Mouse (Mus musculus) liver, embryonic 15.5 days (tissue): Measurements from ENCODE around the gene Igfbp1. TPM values are rescaled to one million over a fixed set of nuclear protein-coding genes. Genes with fewer than 3 reads are reported as not detected.

Experiments
- ATAC-seq: fragments of 200-750 bp; cut with Nextera tagmentation; 2 replicates; pipeline ENCODE4 v1.8.0; 2017; ENCODE audit warnings: moderate number of reproducible peaks, mild to moderate bottlenecking, moderate library complexity; ENCODE audit not compliant: insufficient read depth
- H3K27ac ChIP-seq: fragments of 300-500 bp; sonication (generic); replicated peaks from 2 replicates; pipeline ENCODE4 v1.5.1; 2015; ENCODE audit warnings: mild to moderate bottlenecking, inconsistent platforms
- H3K27me3 ChIP-seq: fragments of 300-500 bp; sonication (generic); 2 replicates; pipeline ENCODE4 v1.6.1; 2015; ENCODE audit warnings: mild to moderate bottlenecking, inconsistent platforms
- H3K36me3 ChIP-seq: fragments of 300-500 bp; sonication (generic); replicated peaks from 2 replicates; pipeline ENCODE4 v1.6.1; 2015; ENCODE audit warnings: moderate library complexity, mild to moderate bottlenecking, inconsistent platforms
- H3K4me1 ChIP-seq: fragments of 300-500 bp; sonication (generic); replicated peaks from 2 replicates; pipeline ENCODE4 v1.6.1; 2015; ENCODE audit warnings: inconsistent platforms
- H3K4me2 ChIP-seq: fragments of 300-500 bp; sonication (generic); 2 replicates; pipeline ENCODE4 v1.6.1; 2015; ENCODE audit warnings: moderate library complexity, mild to moderate bottlenecking, inconsistent platforms
- H3K4me3 ChIP-seq: fragments of 300-500 bp; sonication (generic); replicated peaks from 2 replicates; pipeline ENCODE4 v1.5.1; 2015; ENCODE audit warnings: mild to moderate bottlenecking, inconsistent platforms
- H3K9ac ChIP-seq: fragments of 300-500 bp; sonication (generic); 2 replicates; pipeline ENCODE4 v1.6.1; 2015; ENCODE audit warnings: moderate library complexity, mild to moderate bottlenecking, inconsistent platforms
- H3K9me3 ChIP-seq: fragments of 300-500 bp; sonication (generic); replicated peaks from 2 replicates; pipeline ENCODE4 v1.6.1; 2016; ENCODE audit warnings: inconsistent platforms
- WGBS: fragments of 180-500 bp; shearing (Covaris S2); methylation state at CpG from one replicate; pipeline ENCODE4 v1.1.7; 2015; ENCODE audit warnings: mixed read lengths; ENCODE audit not compliant: insufficient replicate concordance; 5-methylcytosine and 5-hydroxymethylcytosine counted together
- polyA plus RNA-seq: library from polyadenylated mRNA; unstranded; fragments of >200 nt; fragmentation: Nextera tagmentation; extraction: Ambion mirVana; gene quantifications from 2 replicates; pipeline ENCODE4 v1.2.1, GENCODE M21; 2015

Igfbp1 gene
- polyA plus RNA-seq, 1 experiment from 2014 or later: 170 TPM

DNA sequence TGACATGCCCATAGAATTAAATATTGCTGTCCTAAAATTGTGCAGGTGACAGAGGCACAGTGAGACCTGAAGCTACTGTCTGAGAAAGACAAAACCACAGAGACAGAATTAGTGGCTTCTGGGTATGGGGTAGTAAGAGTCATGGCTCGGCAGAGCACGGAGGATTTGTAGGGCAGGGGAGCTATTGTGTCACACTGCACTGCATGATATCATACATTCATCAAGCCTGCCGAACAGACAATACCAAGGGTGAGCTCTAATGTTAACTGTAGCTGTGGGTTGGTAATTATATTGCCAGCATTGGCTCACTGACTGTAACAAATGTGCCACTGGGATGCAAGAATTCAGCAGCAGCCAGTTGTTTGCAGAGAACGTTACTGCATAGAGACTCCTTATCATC, 33.2 kb upstream of the Igfbp1 start:
- Histone ChIP-seq H3K4me2 (no peak overlapping the region), H3K9ac (no peak overlapping the region), H3K27me3 (no peaks in the 10 kb centered on the region), H3K9me3 (no peaks in the 10 kb centered on the region), H3K27ac (no peak overlapping the region), H3K4me1 (peaks cover 14% of the 10 kb centered on the region), H3K36me3 (no peaks in the 10 kb centered on the region), H3K4me3 (no peak overlapping the region)
- ATAC-seq: no peak
- 57% methylated on average over 4 of the region's 4 CpGs for WGBS

DNA sequence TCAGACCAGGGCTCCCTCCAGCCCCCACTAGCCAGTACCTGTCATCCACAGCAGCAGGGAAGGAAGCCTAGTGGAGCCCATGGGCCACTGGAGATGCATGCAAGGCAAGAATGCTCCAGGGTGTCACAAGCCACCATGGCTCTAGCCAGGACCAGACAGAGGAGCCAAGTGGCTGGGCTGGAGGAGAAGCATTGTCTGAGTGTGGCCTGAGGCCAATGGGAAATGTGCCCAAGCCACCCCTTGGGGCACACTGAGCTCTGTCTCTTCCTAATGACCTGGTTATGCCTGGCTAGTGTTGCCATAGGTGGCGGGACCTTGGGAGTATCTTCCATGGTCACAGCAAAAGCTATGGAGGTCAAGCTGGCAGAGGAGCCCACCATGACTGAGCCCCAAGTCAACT, 27.9 kb upstream of the Igfbp1 start:
- no peaks in the 10 kb centered on the region for H3K27me3 ChIP-seq
- 64% methylated on average over 1 of the region's 1 CpGs for WGBS
- H3K4me3 ChIP-seq: no peak overlapping the region
- H3K9me3 ChIP-seq: no peaks in the 10 kb centered on the region
- H3K4me1 ChIP-seq: no peaks in the 10 kb centered on the region
- no peak overlapping the region for H3K27ac ChIP-seq
- no peak for ATAC-seq
- no peak overlapping the region for H3K4me2 ChIP-seq
- no peaks in the 10 kb centered on the region for H3K36me3 ChIP-seq
- H3K9ac ChIP-seq: no peak overlapping the region

DNA sequence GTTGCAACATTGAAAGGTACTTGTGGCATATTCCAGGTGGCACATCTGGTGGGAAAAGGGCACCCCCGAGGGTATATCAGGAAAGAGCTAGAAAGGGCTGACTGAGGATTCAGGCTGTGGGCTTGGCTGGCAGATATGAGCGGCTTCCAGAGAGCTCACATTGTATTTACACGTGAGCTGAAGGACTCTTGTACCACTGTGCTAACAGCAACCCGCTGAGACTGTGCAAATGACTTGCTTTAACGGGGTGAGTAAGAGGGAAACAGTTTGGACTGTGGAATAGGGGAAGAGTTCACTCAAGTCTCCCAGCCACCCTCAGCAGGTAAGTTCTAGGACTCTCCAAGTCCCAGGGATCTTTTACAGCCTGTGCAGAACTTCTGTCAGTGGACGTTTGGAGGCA, 23.9 kb upstream of the Igfbp1 start:
- Histone ChIP-seq H3K9me3 (no peaks in the 10 kb centered on the region), H3K4me3 (no peak overlapping the region), H3K27me3 (no peaks in the 10 kb centered on the region), H3K4me1 (no peaks in the 10 kb centered on the region), H3K9ac (no peak overlapping the region), H3K36me3 (no peaks in the 10 kb centered on the region), H3K27ac (no peak overlapping the region), H3K4me2 (no peak overlapping the region)
- WGBS: 51% methylated on average over 6 of the region's 6 CpGs
- ATAC-seq: no peak

DNA sequence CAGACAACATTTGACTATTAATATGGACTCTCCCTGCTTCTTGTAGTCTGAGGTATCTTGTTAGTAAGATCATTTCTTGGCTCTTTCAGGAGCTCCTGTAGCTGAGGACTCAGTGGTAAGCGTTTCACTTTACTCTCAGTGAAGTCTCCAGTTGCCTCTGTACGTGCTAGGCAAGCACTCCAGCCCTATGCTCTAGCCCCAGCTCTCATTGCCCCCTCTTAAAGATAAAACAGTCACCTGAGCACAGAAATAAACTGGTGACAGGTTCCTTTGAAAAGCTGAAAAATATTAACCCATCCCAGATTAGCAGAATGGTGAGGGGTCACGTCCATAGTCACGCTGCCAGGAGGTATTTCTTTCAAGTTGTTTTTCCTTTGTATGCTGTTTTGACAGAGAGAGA, 18.9 kb upstream of the Igfbp1 start:
- Histone ChIP-seq H3K4me1 (no peaks in the 10 kb centered on the region), H3K27ac (no peak overlapping the region), H3K4me3 (no peak overlapping the region), H3K36me3 (no peaks in the 10 kb centered on the region), H3K9me3 (no peaks in the 10 kb centered on the region), H3K27me3 (no peaks in the 10 kb centered on the region), H3K4me2 (no peak overlapping the region), H3K9ac (no peak overlapping the region)
- ATAC-seq: no peak
- 49% methylated on average over 4 of the region's 4 CpGs for WGBS

DNA sequence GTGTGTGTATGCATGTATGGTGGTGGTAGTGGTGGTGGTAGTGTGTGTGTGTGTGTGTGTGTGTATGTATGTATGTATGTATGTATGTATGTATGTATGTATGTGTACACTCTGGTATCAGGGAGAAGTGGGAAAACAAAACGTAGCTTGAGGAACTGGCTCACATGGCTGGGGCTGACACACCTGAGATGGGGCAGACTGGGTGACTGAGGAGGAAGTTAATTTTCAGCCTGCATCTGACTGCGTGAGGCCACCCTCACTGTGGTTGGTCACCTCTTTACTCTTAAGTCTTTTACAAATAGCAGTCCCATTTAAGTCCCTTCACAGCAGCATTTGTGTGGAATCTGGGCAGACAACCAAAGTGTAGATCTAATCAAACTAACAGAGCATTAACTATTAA, 18.3 kb upstream of the Igfbp1 start:
- no peak for ATAC-seq
- no peaks in the 10 kb centered on the region for H3K9me3 ChIP-seq
- H3K27me3 ChIP-seq: no peaks in the 10 kb centered on the region
- no peak overlapping the region for H3K4me3 ChIP-seq
- WGBS: 46% methylated on average over 2 of the region's 2 CpGs
- no peaks in the 10 kb centered on the region for H3K4me1 ChIP-seq
- no peaks in the 10 kb centered on the region for H3K36me3 ChIP-seq
- no peak overlapping the region for H3K27ac ChIP-seq
- no peak overlapping the region for H3K9ac ChIP-seq
- no peak overlapping the region for H3K4me2 ChIP-seq

DNA sequence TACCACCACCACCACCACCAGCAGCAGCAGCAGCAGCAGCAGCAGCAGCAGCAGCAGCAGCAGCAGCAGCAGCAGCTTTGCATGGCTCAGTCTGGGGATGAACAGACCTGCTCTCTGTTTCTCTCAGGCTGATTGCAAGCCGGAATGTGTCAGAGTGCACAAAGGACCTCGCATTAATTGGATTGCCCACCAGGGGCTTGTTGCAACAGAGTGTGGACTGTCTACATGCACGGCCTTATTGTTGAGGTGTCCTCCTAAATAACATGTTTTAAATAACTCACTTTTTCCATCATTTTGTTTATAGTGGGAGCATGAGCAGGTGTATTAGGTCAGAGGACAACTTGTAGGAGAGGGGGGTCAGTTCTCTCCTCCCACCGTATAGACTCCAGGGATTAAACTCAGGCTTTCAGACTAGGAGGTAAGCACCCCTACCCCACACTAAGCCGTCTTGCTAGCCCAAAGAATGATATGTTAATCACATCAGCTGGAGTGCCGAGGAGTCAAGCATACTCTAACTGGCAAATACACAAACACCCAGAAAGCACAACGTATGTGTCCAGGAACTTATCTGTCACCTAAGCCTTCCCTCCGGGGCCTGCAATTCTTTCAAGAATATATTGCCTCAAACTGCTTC, 15.1 kb upstream of the Igfbp1 start:
- Histone ChIP-seq H3K9me3 (no peaks in the 10 kb centered on the region), H3K27ac (no peak overlapping the region), H3K9ac (no peak overlapping the region), H3K36me3 (no peaks in the 10 kb centered on the region), H3K4me1 (no peaks in the 10 kb centered on the region), H3K4me2 (no peak overlapping the region), H3K27me3 (no peaks in the 10 kb centered on the region), H3K4me3 (no peak overlapping the region)
- 56% methylated on average over 8 of the region's 8 CpGs for WGBS
- ATAC-seq: no peak

DNA sequence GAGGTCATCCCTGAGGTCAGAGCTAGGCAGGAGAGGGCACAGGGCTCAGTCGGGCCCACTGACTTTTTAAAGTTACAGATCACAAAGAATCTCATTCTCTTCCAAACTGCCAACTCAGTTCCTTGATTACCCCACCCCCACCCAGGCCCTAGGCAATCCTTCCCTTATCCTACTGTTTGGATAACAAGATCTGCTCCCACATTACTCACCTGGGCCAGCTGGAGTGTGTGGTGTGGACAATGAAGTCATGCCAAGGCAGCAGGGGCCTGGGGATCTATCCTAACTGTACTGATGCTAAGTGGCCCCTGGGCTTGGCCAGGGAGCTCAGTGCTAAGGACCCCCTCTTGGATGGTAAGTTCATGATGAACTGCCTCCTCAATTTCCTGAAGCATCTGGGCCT, 13.2 kb upstream of the Igfbp1 start:
- Histone ChIP-seq H3K4me3 (no peak overlapping the region), H3K36me3 (no peaks in the 10 kb centered on the region), H3K9me3 (no peaks in the 10 kb centered on the region), H3K4me1 (no peaks in the 10 kb centered on the region), H3K4me2 (no peak overlapping the region), H3K27ac (no peak overlapping the region), H3K9ac (no peak overlapping the region), H3K27me3 (no peaks in the 10 kb centered on the region)
- WGBS: 32% methylated on average over 1 of the region's 1 CpGs
- ATAC-seq: no peak

DNA sequence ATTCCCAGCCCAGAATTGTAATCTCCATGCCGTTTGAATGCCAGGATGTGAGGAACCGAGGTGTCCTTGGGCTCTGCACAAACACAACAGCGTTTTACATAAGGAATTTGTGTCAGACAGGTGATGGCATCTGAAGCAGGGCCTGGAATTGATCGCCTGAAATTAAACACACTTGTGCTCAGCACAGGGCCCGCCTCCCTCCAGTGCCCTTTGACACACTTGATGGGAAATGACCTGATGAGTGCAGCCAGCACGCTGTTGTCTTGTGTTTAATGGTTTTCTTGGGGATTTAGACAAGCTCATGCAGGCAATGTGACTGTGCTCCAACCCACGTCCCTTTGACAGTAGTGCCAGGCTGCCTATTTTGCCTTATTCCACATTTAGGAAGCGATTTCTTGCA, 10.1 kb upstream of the Igfbp1 start:
- no peaks in the 10 kb centered on the region; the same call in 1 of the 2 replicates for H3K4me1 ChIP-seq
- 39% methylated on average over 8 of the region's 8 CpGs for WGBS

DNA sequence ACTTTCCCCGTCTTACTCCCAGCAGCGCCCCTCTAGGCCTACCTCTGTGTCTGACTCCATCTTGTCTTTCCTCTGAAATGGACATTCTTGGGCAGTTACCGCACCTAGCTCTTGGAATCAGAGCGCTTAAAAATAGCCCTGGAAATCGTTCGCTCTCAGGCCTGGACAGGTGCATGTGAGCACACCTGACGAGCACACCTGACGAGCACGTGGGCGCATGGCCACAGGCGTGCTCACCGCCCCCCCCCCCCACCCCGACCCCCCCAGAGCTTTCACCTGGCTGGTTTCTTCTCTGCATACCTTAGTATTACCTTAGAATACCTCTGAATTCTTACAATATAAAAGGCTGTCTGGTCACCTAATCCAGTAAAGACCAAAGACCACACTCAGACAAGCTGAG, 9.1 kb upstream of the Igfbp1 start, which contains the start of gene Gm11985:
Gene Gm11985 (minus strand): TSS at position 101 of the 400 bp plus-strand sequence.
- Histone ChIP-seq H3K9me3 (no peaks in the 10 kb centered on the region), H3K27ac (no peak within 1 kb of the TSS), H3K27me3 (no peaks in the 10 kb centered on the region), H3K36me3 (no peaks in the 10 kb centered on the region), H3K4me3 (no peak within 1 kb of the TSS), H3K4me1 (peaks cover 2% of the 10 kb centered on the region; the same call in 1 of the 2 replicates), H3K9ac (no peak within 1 kb of the TSS), H3K4me2 (no peak within 1 kb of the TSS)
- ATAC-seq: no peak
- WGBS: 72% methylated on average over 13 of the region's 13 CpGs

More for the DNA sequence above, 10.1 kb upstream of the Igfbp1 start:
- no peak overlapping the region for H3K4me3 ChIP-seq
- H3K9me3 ChIP-seq: no peaks in the 10 kb centered on the region
- H3K36me3 ChIP-seq: no peaks in the 10 kb centered on the region
- ATAC-seq: no peak
- H3K27me3 ChIP-seq: no peaks in the 10 kb centered on the region
- no peak overlapping the region for H3K9ac ChIP-seq
- H3K27ac ChIP-seq: no peak overlapping the region
- no peak overlapping the region for H3K4me2 ChIP-seq

DNA sequence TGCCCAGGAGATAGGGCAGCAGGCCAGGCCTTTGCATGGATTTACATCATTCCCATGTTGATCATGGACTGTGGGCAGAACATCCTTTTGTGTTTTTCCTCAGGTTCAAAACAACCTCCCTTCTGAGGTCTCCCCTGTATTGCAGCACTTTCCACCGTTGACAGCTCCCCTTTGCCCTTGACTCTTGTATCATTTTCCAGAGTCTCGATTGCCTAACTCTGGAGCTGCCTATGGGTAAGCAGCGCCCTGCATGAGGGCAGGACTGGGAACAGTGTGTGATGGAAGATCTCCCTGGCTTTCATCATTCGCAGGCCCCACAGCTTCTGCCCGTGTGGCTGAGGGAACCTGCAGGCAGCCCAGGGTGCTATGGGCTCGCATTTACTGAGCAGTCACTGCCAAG, 4.9 kb upstream of the Igfbp1 start:
- H3K4me1 ChIP-seq: peaks cover 2% of the 10 kb centered on the region
- H3K4me3 ChIP-seq: no peak overlapping the region
- H3K36me3 ChIP-seq: no peaks in the 10 kb centered on the region
- H3K4me2 ChIP-seq: no peak overlapping the region
- WGBS: 34% methylated on average over 6 of the region's 6 CpGs
- H3K9me3 ChIP-seq: no peaks in the 10 kb centered on the region
- no peaks in the 10 kb centered on the region for H3K27me3 ChIP-seq
- H3K9ac ChIP-seq: no peak overlapping the region
- peak; percentile 64 for ATAC-seq
- H3K27ac ChIP-seq: peak overlapping the region; percentile 59; the same call in 1 of the 2 replicates

DNA sequence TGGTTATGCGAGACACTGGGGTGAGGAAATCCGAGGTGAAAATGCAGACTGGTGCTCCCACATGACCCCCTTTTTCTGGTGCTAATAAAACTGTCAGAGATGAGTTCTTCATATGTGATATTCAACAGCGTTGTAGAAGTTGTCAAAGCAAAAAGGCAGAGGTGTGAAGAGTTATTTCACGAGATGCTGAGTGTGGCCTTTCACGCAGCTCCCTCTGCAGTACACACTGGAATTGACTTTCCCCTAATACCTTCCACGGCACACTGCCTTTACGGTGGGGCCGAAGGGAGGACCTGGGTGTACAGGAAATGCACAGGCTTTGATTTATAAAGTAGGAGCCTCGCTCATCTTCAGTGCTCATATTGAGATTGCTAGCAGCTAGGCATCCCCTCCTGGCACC, 4.4 kb upstream of the Igfbp1 start:
- peak overlapping the region; percentile 59; the same call in 1 of the 2 replicates for H3K27ac ChIP-seq

More for the DNA sequence above, 4.4 kb upstream of the Igfbp1 start:
- no peak for ATAC-seq
- Histone ChIP-seq H3K9ac (no peak overlapping the region), H3K36me3 (no peaks in the 10 kb centered on the region), H3K4me3 (no peak overlapping the region), H3K4me1 (peaks cover 2% of the 10 kb centered on the region), H3K9me3 (no peaks in the 10 kb centered on the region), H3K27me3 (no peaks in the 10 kb centered on the region), H3K4me2 (no peak overlapping the region)
- 52% methylated on average over 9 of the region's 9 CpGs for WGBS
